Mouse (Mus musculus) liver, adult 2 months (tissue): ENCODE measurements at regions not wholly inside any gene's neighbourhood (a gene's known extent, or its start where the extent isn't known, plus 50 kb on each side); places are given as distances from the start of the nearest gene placed in this dataset.

Experiments
- DNase-seq: peaks from one replicate; pipeline ENCODE4 v3.0.0-alpha.2; 2011; ENCODE audit warnings: low read depth, low spot score; ENCODE audit errors: extremely low read depth
- H3K27ac ChIP-seq: fragments of 200-500 bp; replicated peaks from 2 replicates; pipeline ENCODE4 v1.5.1; 2012; ENCODE audit warnings: low read depth, mild to moderate bottlenecking, control low read depth, inconsistent platforms, low read length; ENCODE audit not compliant: insufficient read depth
- H3K27me3 ChIP-seq: fragments of 200-500 bp; 2 replicates; pipeline ENCODE4 v1.6.1; 2012; ENCODE audit warnings: mild to moderate bottlenecking, moderate library complexity, low read length, inconsistent platforms; ENCODE audit not compliant: control insufficient read depth, insufficient read depth
- H3K36me3 ChIP-seq: fragments of 200-500 bp; 2 replicates; pipeline ENCODE4 v1.6.1; 2012; ENCODE audit warnings: low read length, inconsistent platforms; ENCODE audit not compliant: control insufficient read depth, insufficient read depth
- H3K4me1 ChIP-seq: fragments of 200-500 bp; 2 replicates; pipeline ENCODE4 v1.6.1; 2011; ENCODE audit warnings: low read length; ENCODE audit not compliant: control insufficient read depth, insufficient read depth
- H3K4me3 ChIP-seq: fragments of 200-500 bp; 2 replicates; pipeline ENCODE4 v1.5.1; 2011; ENCODE audit warnings: low read depth, mild to moderate bottlenecking, control low read depth, low read length, moderate library complexity; ENCODE audit not compliant: insufficient read depth
- H3K79me2 ChIP-seq: fragments of 200-500 bp; 2 replicates; pipeline ENCODE4 v1.6.1; 2012; ENCODE audit warnings: inconsistent platforms, mild to moderate bottlenecking, low read length, moderate library complexity; ENCODE audit not compliant: control insufficient read depth, insufficient read depth
- H3K9ac ChIP-seq: fragments of 200-500 bp; 2 replicates; pipeline ENCODE4 v1.6.1; 2012; ENCODE audit warnings: low read depth, mild to moderate bottlenecking, control low read depth, inconsistent platforms, low read length
- CTCF ChIP-seq: fragments of 200-500 bp; IDR thresholded peaks from 2 replicates; pipeline ENCODE4 v1.5.1; 2011; ENCODE audit warnings: low read depth, low read length, control low read depth
- POLR2A ChIP-seq: fragments of 200-500 bp; IDR thresholded peaks from 2 replicates; pipeline ENCODE4 v1.6.1; 2011; ENCODE audit warnings: low read length, control low read depth; ENCODE audit not compliant: insufficient read depth; ENCODE audit errors: extremely low read depth
- WGBS: fragments of 180-500 bp; shearing (Covaris S2); methylation state at CpG from one replicate; pipeline ENCODE4 v1.1.7; 2018; 5-methylcytosine and 5-hydroxymethylcytosine counted together

DNA sequence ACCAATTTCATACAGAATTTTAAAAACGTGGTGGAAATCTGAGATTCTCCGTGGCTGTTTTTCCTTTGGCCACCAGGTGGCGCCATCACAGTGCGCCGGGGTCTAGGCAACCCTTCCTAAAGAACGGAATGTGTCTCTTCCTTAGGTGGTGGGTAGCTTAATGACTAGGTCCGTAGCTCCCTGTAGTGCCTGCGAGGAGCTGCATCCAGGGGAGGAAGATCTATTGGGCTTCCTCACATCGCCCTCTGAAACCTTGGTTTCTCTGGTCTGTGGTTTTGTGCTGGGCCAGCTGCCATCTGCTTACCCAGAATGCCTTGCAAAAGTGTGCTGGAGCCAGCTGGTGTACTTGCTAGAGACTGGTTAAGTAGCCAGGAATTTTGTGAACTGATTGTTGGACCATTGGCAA, 107.6 kb downstream of the Slc4a3 start:
- H3K79me2 ChIP-seq: no peaks in the 10 kb centered on the region
- no peaks in the 10 kb centered on the region for H3K36me3 ChIP-seq
- peak overlapping the region; percentile 20; the same call in 1 of the 2 replicates for H3K4me3 ChIP-seq
- H3K27me3 ChIP-seq: no peaks in the 10 kb centered on the region
- no peak overlapping the region; the same call in 1 of the 2 replicates for H3K27ac ChIP-seq
- 2% methylated on average over 9 of the region's 9 CpGs for WGBS
- TF ChIP-seq POLR2A (no peak), CTCF (peak; percentile 85)
- peak overlapping the region; percentile 54 for H3K9ac ChIP-seq
- 0 out of 2 replicates have a peak, but pooled peaks cover 3% of the 10 kb centered on the region for H3K4me1 ChIP-seq
- peak; percentile 79 for DNase-seq

- Histone ChIP-seq H3K36me3 (no peaks in the 10 kb centered on the region), H3K9ac (no peak overlapping the region), H3K27ac (no peak overlapping the region), H3K79me2 (no peaks in the 10 kb centered on the region), H3K4me3 (no peak overlapping the region), H3K4me1 (peaks cover 15% of the 10 kb centered on the region), H3K27me3 (no peaks in the 10 kb centered on the region)
- no peak for TF ChIP-seq POLR2A
- TF ChIP-seq CTCF: no peak
- no peak for DNase-seq
- 85% methylated on average over 4 of the region's 4 CpGs for WGBS
Observed at GRCm38 (mm10) chr1:75656592-75656991, 110.5 kb downstream of the Slc4a3 start.

DNA sequence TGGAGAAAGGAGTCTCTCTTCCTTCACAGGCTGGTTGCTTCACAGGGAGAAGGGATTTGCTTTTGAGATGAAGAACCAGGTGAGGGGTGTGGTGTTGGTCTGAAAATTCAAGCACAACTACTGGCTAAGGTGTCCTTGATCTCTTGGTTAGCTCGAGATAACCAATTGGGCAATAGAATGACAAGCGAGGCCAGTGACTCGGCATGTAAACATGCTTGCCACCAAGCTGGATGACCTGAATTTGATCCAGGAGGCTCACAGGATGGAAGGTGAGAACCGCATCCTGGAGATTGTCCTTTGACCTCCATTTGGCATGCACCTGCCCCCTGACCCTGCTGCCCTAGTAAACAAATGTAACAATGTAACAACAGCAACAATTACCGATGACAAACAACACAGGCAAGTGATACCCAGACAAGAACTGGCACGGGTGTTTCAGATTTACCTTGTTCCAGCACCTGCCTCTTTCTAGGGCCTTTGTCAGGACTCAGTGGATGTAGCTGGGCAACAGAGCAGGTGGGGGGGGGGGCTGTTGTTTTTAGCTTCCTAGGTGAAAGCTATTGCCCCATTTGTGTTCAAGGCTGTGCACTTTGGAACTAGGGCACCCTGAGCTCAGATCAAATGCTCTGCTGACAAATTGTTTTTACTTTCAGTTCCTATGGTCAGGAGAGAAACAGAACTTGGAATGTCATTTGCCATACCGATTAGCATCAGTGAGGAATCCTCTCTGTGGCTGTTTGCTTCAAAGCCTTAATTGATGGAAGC, 114.5 kb downstream of the Slc4a3 start:
- H3K4me3 ChIP-seq: no peak overlapping the region
- TF ChIP-seq CTCF (no peak), POLR2A (no peak)
- no peaks in the 10 kb centered on the region for H3K79me2 ChIP-seq
- peaks cover 17% of the 10 kb centered on the region for H3K4me1 ChIP-seq
- H3K9ac ChIP-seq: no peak overlapping the region
- H3K27ac ChIP-seq: peak overlapping the region; percentile 90
- no peaks in the 10 kb centered on the region for H3K36me3 ChIP-seq
- WGBS: 15% methylated on average over 7 of the region's 7 CpGs
- peak; percentile 98 for DNase-seq
- H3K27me3 ChIP-seq: no peaks in the 10 kb centered on the region

- WGBS: 57% methylated on average over 17 of the region's 17 CpGs
- H3K79me2 ChIP-seq: no peaks in the 10 kb centered on the region
- H3K9ac ChIP-seq: no peak overlapping the region
- H3K4me3 ChIP-seq: no peak overlapping the region
- no peaks in the 10 kb centered on the region for H3K36me3 ChIP-seq
- H3K4me1 ChIP-seq: peaks cover 17% of the 10 kb centered on the region
- no peak overlapping the region for H3K27ac ChIP-seq
- TF ChIP-seq CTCF: no peak
- TF ChIP-seq POLR2A: no peak
- no peaks in the 10 kb centered on the region for H3K27me3 ChIP-seq
- peak; percentile 78 for DNase-seq
Observed at GRCm38 (mm10) chr1:75662141-75662990, 116.3 kb downstream of the Slc4a3 start.

- Histone ChIP-seq H3K79me2 (no peaks in the 10 kb centered on the region), H3K27me3 (no peaks in the 10 kb centered on the region), H3K27ac (no peak overlapping the region), H3K4me3 (no peak overlapping the region), H3K9ac (no peak overlapping the region), H3K4me1 (no peaks in the 10 kb centered on the region), H3K36me3 (no peaks in the 10 kb centered on the region)
- no peak for DNase-seq
- WGBS: 84% methylated on average over 6 of the region's 6 CpGs
- TF ChIP-seq POLR2A: no peak
- TF ChIP-seq CTCF: no peak
Observed at GRCm38 (mm10) chr1:75667736-75668269, 121.7 kb downstream of the Slc4a3 start.
